Mouse (Mus musculus): ENCODE results near the gene Gm20837.
"Not testable (repeated sequence)": the region's sequence is repeated elsewhere in the genome, so short reads cannot be mapped to it uniquely, and the experiment has no call there.

Gene Gm20837

GRCm38 (mm10) chrY:90400948-90401347 is at the start of gene Gm20837:
TSS of gene Gm20837 (plus strand) at chrY:90401248.
- not testable (repeated sequence) for DNase-seq (ENCODE audit: low read depth, low spot score)

Data from CD4-positive helper T cell, adult 2 months (primary cell).